Mouse (Mus musculus) lung, adult 2 months (tissue): ENCODE data around the gene Sorcs3. TPM values are rescaled to one million over a fixed set of nuclear protein-coding genes. Genes with fewer than 3 reads are reported as not detected.

Experiments used
- DNase-seq: peaks from one replicate; pipeline ENCODE4 v3.0.0; 2022
- H3K4me1 ChIP-seq: fragments of 200-500 bp; 2 replicates; pipeline ENCODE4 v1.6.1; 2011; ENCODE audit warnings: low read length; ENCODE audit not compliant: control insufficient read depth, insufficient read depth
- H3K4me3 ChIP-seq: fragments of 200-500 bp; replicated peaks from 2 replicates; pipeline ENCODE3; 2011; ENCODE audit warnings: low read depth, mild to moderate bottlenecking, control low read depth, low read length; ENCODE audit errors: extremely low read depth
- CTCF ChIP-seq: fragments of 200-500 bp; IDR thresholded peaks from 2 replicates; pipeline ENCODE4 v1.5.1; 2011; ENCODE audit warnings: mild to moderate bottlenecking, low read length, control low read depth; ENCODE audit not compliant: insufficient read depth
- POLR2A ChIP-seq: fragments of 200-500 bp; IDR thresholded peaks from 2 replicates; pipeline ENCODE4 v1.6.1; 2011; ENCODE audit warnings: low read depth, mild to moderate bottlenecking, control low read depth, low read length, borderline replicate concordance; ENCODE audit errors: extremely low read depth
- WGBS: fragments of 180-500 bp; shearing (Covaris S2); methylation state at CpG from one replicate; pipeline ENCODE4 v1.1.7; 2018; 5-methylcytosine and 5-hydroxymethylcytosine counted together
- polyA plus RNA-seq: library from polyadenylated mRNA; depleted of rRNA; stranded (reverse); fragments of >200 nt; gene quantifications from 2 replicates; pipeline ENCODE4 v1.2.3, GENCODE M21; 2012

Sorcs3 gene
- polyA plus RNA-seq, 1 experiment: 0.04 TPM

DNA sequence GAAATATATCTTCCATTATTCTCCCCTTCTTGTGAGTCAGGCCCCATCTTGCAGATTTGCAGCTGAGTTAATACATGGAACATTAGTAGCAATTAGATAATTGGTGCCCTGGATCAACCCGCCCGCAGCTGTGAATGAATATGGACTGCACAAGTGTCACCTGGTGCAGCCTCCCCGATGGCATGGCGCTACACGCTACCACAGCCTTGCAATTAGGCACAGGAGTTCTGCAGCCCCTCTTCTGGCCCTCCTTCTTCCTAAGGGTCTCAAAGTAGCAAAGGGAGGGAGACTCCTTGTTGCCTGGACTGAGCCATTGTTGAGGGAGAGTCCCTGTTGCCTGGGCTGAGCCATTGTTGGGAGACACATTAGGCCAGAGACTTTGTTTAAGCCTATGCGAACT lies 76.4 kb downstream of the Sorcs3 start:
- TF ChIP-seq POLR2A (no peak), CTCF (no peak)
- no peaks in the 10 kb centered on the region for H3K4me1 ChIP-seq
- H3K4me3 ChIP-seq: no peak overlapping the region
- no peak for DNase-seq
- 84% methylated on average over 6 of the region's 6 CpGs for WGBS

DNA sequence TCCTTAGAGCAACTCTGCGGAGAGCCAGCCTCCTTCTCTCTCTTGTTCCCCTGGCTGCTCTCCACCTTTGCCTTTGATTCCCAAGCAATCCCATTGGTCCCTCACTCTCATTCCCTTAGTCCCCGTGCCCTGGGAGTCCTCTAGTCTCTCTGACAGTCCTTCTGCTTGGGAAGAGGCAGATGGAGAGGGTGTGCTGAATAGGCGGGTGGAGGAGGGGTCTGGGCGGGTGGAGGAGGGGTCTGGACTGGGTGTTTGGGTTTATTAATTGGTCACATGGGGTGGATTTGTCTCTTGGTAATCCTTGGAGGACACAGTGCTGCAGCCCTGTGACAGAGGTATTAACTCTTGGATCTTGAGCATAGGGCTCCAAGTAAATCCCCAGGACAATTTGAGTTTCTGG lies 77.4 kb downstream of the Sorcs3 start:
- TF ChIP-seq CTCF (no peak), POLR2A (no peak)
- Histone ChIP-seq H3K4me3 (no peak overlapping the region), H3K4me1 (no peaks in the 10 kb centered on the region)
- 34% methylated on average over 4 of the region's 4 CpGs for WGBS
- DNase-seq: no peak

- H3K4me1 ChIP-seq: no peaks in the 10 kb centered on the region
- no peak overlapping the region for H3K4me3 ChIP-seq
- DNase-seq: no peak
- WGBS: 73% methylated on average over 10 of the region's 10 CpGs
- TF ChIP-seq POLR2A (no peak), CTCF (no peak)
Observed at GRCm38 (mm10) chr19:48285602-48286225, 79.9 kb downstream of the Sorcs3 start.

GRCm38 (mm10) chr19:48294251-48294650 lies 88.4 kb downstream of the Sorcs3 start:
- 78% methylated on average over 2 of the region's 2 CpGs for WGBS
- no peak for DNase-seq
- Histone ChIP-seq H3K4me1 (no peaks in the 10 kb centered on the region), H3K4me3 (no peak overlapping the region)
- TF ChIP-seq CTCF (no peak), POLR2A (no peak)

DNA sequence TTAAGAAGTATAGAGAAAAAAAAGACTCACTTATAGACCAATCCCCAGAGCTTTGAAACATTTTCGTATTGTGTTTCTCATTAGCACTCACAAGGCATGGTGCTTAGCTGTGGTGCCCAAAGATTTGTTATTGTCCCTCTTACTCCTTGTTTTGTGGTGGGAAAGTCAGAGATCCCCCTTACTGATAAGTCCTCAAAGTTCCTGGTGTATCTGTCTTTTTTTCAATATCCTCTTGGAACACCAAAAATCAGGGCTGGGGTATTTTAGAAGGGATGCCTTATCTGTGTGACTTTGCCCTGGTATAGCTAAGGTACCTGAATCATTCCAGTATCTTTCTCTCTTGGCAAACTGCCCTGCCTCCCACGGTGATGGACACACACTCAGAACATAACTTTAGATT lies 92.6 kb downstream of the Sorcs3 start:
- WGBS: 72% methylated on average over 2 of the region's 2 CpGs
- no peak overlapping the region for H3K4me3 ChIP-seq
- no peak for TF ChIP-seq CTCF
- TF ChIP-seq POLR2A: no peak
- no peaks in the 10 kb centered on the region for H3K4me1 ChIP-seq
- DNase-seq: no peak

- WGBS: 63% methylated on average over 14 of the region's 14 CpGs
- no peak for DNase-seq
- Histone ChIP-seq H3K4me3 (no peak overlapping the region), H3K4me1 (no peaks in the 10 kb centered on the region)
- TF ChIP-seq CTCF: no peak
- no peak for TF ChIP-seq POLR2A
Observed at GRCm38 (mm10) chr19:48300440-48301231, 94.8 kb downstream of the Sorcs3 start.

DNA sequence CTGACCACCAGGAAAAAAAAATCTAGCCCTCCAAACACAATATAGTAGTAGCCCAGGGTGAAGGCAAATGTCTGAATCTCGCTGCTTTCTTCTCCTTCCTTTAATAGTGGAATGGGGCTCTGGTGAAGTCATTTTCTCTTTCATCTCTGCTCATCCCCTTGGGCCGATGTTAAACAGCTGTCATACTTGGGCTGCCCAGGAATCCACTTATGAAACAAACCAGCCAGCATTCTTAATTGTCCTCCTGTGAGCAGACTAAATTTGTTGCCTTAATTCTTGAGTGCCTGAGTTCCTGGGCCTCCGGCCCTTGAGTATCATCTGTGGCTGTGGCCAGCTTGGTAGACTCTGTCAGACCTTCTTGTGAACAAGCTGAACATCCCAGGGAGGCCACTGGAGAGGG lies 95.5 kb downstream of the Sorcs3 start:
- no peak for DNase-seq
- 46% methylated on average over 3 of the region's 3 CpGs for WGBS
- no peaks in the 10 kb centered on the region for H3K4me1 ChIP-seq
- TF ChIP-seq CTCF: no peak
- TF ChIP-seq POLR2A: no peak
- no peak overlapping the region for H3K4me3 ChIP-seq

DNA sequence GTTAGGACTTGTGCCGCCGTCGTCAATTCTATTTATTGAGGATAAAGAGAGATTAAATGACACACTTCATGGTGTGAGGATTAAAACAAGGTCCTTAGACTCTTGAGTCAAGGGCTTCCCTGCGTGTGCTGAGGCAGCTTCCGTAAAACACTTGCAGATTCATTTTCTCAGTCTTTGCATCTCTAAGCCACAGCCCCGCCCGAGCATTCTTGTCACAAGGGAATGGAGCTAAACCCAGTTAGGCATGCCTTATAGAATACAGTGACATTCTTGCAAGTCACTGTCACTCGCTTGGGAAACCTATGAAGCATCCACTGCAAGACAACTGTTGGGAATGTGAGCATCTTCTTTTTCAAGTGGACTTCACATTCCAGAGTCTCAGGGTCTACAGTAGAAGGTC lies 102.5 kb downstream of the Sorcs3 start:
- 84% methylated on average over 8 of the region's 8 CpGs for WGBS
- H3K4me3 ChIP-seq: no peak overlapping the region

DNA sequence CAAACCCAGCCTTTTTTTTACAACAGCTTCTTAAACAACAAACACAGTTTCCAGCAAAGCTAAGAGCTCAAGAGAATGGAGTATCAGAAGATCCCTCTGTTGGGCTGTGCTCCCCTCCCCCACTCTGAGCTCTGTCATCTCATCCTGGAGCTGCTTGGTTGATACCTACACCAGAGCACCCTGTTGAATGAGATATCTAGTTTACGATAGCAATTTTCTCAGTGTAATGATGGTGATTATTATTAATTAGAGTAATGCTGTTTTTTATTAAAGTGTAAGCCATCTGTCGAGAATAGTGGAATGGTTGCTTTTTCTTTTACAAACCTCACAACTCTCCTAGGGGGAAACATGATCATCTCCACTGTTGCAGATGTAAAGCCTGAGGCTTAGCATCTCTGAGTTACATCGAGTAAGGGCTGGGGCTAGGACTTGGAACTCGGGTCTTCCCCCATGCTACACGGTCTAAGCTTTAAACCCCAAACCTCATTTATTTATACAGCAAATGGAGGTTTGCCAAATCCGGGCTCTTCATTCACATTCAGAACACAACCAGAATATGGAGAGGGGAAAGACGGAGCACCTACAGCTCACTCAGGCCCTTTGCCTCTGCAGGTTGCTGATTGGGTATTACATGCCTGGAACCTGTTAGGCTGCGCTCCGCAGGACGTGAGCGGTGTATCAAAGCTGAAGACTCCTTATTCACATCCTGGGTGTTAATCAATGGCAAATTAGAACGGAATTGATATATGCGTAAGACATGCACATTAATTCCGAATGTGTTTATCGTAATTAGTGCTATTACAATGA lies 103.9 kb downstream of the Sorcs3 start:
- Histone ChIP-seq H3K4me1 (no peaks in the 10 kb centered on the region), H3K4me3 (no peak overlapping the region)
- TF ChIP-seq CTCF (no peak), POLR2A (no peak)
- WGBS: 67% methylated on average over 15 of the region's 15 CpGs
- no peak for DNase-seq

More for the DNA sequence above, 102.5 kb downstream of the Sorcs3 start:
- no peaks in the 10 kb centered on the region for H3K4me1 ChIP-seq
- TF ChIP-seq CTCF (no peak), POLR2A (no peak)
- no peak for DNase-seq

DNA sequence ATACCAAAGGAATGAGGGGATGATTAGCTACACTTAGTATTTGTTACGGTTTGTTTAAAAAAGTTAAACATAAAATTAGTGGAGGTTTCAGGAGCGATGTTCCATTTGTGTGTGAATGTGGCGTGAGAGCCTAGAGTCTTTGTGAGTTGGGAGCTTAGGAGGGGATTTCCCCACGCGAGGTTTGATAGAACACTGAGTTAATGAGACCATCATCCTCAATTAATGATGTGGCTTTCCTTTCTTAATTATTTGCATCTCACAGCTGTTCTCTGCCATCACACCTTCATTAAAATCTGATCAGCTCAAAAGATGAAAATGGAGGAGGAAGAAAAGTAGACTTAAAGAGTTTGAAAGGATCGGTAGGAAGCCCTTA lies 104.5 kb downstream of the Sorcs3 start:
- Histone ChIP-seq H3K4me1 (no peaks in the 10 kb centered on the region), H3K4me3 (no peak overlapping the region)
- WGBS: 85% methylated on average over 6 of the region's 6 CpGs
- TF ChIP-seq CTCF (no peak), POLR2A (no peak)
- no peak for DNase-seq
